Mouse (Mus musculus) midbrain, postnatal 0 days (tissue): ENCODE data around the gene Chpt1. TPM values are rescaled to one million over a fixed set of nuclear protein-coding genes. Genes with fewer than 3 reads are reported as not detected.

Experiments used
- ATAC-seq: fragments of 200-750 bp; cut with Nextera tagmentation; 2 replicates; pipeline ENCODE4 v1.8.0; 2017; ENCODE audit warnings: moderate number of reproducible peaks, mild to moderate bottlenecking, moderate TSS enrichment, moderate library complexity; ENCODE audit not compliant: low FRiP score
- DNase-seq: peaks from one replicate; pipeline ENCODE4 v3.0.0-alpha.2; 2015; ENCODE audit warnings: low spot score
- H3K27ac ChIP-seq: fragments of 300-500 bp; sonication (generic); 2 replicates; pipeline ENCODE4 v1.5.1; 2014; ENCODE audit warnings: low read depth, mild to moderate bottlenecking, low read length, mixed read lengths
- H3K27me3 ChIP-seq: fragments of 300-500 bp; sonication (generic); 2 replicates; pipeline ENCODE4 v1.6.1; 2014; ENCODE audit warnings: low read length, control low read depth, mixed read lengths; ENCODE audit not compliant: insufficient read depth
- H3K36me3 ChIP-seq: fragments of 300-500 bp; sonication (generic); 2 replicates; pipeline ENCODE4 v1.6.1; 2014; ENCODE audit warnings: low read length, control low read depth, mixed read lengths; ENCODE audit not compliant: insufficient read depth
- H3K4me1 ChIP-seq: fragments of 300-500 bp; sonication (generic); 2 replicates; pipeline ENCODE4 v1.6.1; 2014; ENCODE audit warnings: mild to moderate bottlenecking, control low read depth, antibody characterized with exemption, low read length, mixed read lengths; ENCODE audit not compliant: insufficient read depth
- H3K4me2 ChIP-seq: fragments of 300-500 bp; sonication (generic); 2 replicates; pipeline ENCODE4 v1.6.1; 2014; ENCODE audit warnings: low read depth, mild to moderate bottlenecking, low read length, mixed read lengths; ENCODE audit not compliant: poor library complexity, severe bottlenecking
- H3K4me3 ChIP-seq: fragments of 300-500 bp; sonication (generic); 2 replicates; pipeline ENCODE4 v1.5.1; 2014; ENCODE audit warnings: low read depth, mild to moderate bottlenecking, low read length, moderate library complexity
- H3K9ac ChIP-seq: fragments of 300-500 bp; sonication (generic); replicated peaks from 2 replicates; pipeline ENCODE4 v1.6.1; 2014; ENCODE audit warnings: mild to moderate bottlenecking, low read length, moderate library complexity, mixed read lengths; ENCODE audit not compliant: poor library complexity, severe bottlenecking
- H3K9me3 ChIP-seq: fragments of 300-500 bp; sonication (generic); 2 replicates; pipeline ENCODE4 v1.6.1; 2016; ENCODE audit warnings: low read length, control low read depth
- CTCF ChIP-seq: IDR thresholded peaks from 2 replicates; pipeline ENCODE4 v1.5.1; 2016; ENCODE audit warnings: antibody characterized with exemption, mild to moderate bottlenecking
- WGBS: fragments of 180-500 bp; shearing (Covaris S2); extraction: QIAGEN DNeasy Blood & Tissue Kit; methylation state at CpG from one replicate; pipeline ENCODE4 v1.1.7; 2014; 5-methylcytosine and 5-hydroxymethylcytosine counted together
- polyA plus RNA-seq: library from polyadenylated mRNA; unstranded; fragments of >200 nt; fragmentation: Nextera tagmentation; extraction: Ambion mirVana; gene quantifications from 2 replicates; pipeline ENCODE4 v1.2.1, GENCODE M21; 2015
- total RNA-seq: library from RNA; depleted of rRNA; stranded (reverse); fragments of >200 nt; gene quantifications from 2 replicates; pipeline ENCODE4 v1.2.3, GENCODE M21; 2014

Chpt1 gene
- total and polyA plus RNA-seq, 2 experiments from 2014 or later: 26.9 to 27.2 TPM

DNA sequence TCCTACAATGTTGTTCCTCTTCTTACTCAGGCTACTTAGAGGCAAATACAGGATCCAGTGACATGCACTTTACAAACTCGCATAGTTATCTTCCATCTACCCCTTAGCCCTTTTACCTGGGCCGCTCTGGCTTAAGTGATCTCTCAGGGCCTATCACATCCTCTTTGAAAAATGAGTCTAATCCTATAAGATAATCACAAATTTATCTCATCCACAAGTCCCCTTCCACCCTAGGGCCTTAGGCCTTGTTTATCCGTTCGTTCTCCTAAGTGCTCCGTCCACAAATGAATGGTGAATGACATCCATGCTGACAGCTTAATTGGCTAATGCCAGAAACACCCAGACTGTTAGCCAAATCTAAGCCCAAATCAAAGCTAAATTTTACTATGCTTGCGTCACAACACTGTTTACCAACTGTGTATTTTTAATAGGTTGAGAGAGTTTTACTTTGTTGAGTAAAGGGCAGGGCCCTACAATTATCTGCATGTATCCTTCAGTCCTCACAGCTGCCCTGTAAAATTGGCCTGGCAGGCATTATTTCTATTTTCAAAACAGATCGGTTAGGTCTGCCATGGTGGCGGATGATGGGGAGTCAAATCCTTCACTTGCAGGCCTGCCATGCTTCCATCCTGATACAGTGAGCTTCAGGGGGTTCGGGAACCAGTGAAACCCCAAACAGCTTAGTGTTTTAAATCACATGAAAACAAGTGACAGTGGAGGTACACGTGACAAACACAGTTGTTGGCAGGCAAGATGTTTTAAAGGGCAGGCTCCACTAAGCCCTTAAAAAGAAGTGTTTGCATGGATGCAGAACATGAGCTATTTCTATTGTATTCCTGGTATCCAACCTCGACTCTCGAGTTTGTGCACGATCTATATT lies 1.7 kb downstream of the Chpt1 start:
- DNase-seq: peak; percentile 34
- H3K9ac ChIP-seq: 0 out of 2 replicates have a peak overlapping the region, but pooled peaks have one; percentile 19
- peak overlapping the region; percentile 80 for H3K4me3 ChIP-seq
- no peaks in the 10 kb centered on the region for H3K9me3 ChIP-seq
- WGBS: 38% methylated on average over 13 of the region's 13 CpGs
- H3K27me3 ChIP-seq: no peaks in the 10 kb centered on the region
- peaks cover 8% of the 10 kb centered on the region; the same call in 1 of the 2 replicates for H3K4me1 ChIP-seq
- peak overlapping the region; percentile 84 for H3K4me2 ChIP-seq
- no peak overlapping the region for H3K27ac ChIP-seq
- H3K36me3 ChIP-seq: no peaks in the 10 kb centered on the region
- ATAC-seq: no peak
- TF ChIP-seq CTCF: no peak

- Histone ChIP-seq H3K9me3 (no peaks in the 10 kb centered on the region), H3K9ac (no peak overlapping the region), H3K4me2 (no peak overlapping the region), H3K27me3 (no peaks in the 10 kb centered on the region), H3K4me1 (peaks cover 8% of the 10 kb centered on the region; the same call in 1 of the 2 replicates), H3K36me3 (no peaks in the 10 kb centered on the region), H3K4me3 (no peak overlapping the region), H3K27ac (no peak overlapping the region)
- no peak for ATAC-seq
- no peak for DNase-seq
- TF ChIP-seq CTCF: no peak
- 84% methylated on average over 10 of the region's 10 CpGs for WGBS
Measured at GRCm38 (mm10) chr10:88501370-88501769, 2.5 kb downstream of the Chpt1 start.

DNA sequence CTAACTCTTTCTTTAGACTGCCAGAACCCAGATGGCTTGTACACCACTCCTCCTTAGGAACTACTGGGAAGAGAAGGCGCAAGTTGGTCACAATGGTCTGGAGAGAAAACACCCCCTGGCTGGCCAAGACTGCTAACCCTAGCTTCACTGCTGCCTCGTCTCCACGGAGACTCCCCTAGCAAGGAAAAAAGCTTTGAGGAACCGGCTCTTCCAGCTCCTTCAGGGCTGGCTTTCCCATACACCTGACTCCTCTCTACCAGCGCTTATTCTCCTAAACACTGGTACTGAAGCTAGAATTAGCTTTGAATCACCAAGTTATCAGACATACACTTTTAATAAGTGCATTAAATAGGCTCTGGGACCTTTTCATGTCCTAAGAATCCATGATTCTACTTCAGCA lies 3.9 kb downstream of the Chpt1 start:
- Histone ChIP-seq H3K9ac (no peak overlapping the region), H3K4me1 (peaks cover 8% of the 10 kb centered on the region; the same call in 1 of the 2 replicates), H3K27me3 (no peaks in the 10 kb centered on the region), H3K4me2 (no peak overlapping the region), H3K27ac (no peak overlapping the region), H3K36me3 (no peaks in the 10 kb centered on the region), H3K4me3 (no peak overlapping the region), H3K9me3 (no peaks in the 10 kb centered on the region)
- no peak for TF ChIP-seq CTCF
- WGBS: 59% methylated on average over 5 of the region's 5 CpGs
- ATAC-seq: no peak
- no peak for DNase-seq

DNA sequence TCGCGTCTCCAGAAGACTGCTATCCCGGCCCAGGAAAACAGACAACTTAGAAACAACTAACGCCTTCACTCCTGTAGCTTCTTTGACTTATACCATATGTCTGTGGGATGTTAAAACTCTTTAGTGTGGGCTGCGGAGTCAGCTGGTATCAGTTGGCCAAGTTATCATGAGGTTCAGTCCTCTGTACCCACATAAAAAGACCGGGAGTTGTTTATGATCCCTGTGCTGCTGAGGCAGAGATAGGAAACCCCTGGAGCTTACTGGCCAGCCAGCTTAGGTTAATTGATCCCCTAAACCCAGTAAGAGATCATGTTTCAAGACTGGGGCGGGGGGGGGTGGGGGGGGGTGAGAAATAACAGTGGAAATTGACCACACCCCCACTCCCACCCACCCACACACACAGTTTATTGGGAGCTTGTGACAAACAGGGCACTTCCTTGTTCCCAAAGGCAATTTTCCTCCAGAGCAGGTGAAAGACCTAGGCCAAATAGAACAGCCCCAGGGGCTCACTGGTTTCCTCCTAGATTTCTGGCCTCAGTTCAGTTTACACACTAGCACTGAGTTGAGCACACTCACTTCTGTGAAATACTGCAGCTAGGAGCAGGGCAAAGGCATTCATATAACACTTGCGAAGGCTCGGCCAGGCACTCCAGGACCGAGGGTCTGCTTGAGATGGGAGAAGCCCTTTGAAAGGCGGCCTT lies 6.9 kb downstream of the Chpt1 start:
- no peak overlapping the region for H3K9ac ChIP-seq
- no peak overlapping the region for H3K27ac ChIP-seq
- H3K36me3 ChIP-seq: no peaks in the 10 kb centered on the region
- WGBS: 82% methylated on average over 11 of the region's 11 CpGs
- H3K4me2 ChIP-seq: no peak overlapping the region
- no peak for TF ChIP-seq CTCF
- no peaks in the 10 kb centered on the region for H3K27me3 ChIP-seq
- DNase-seq (no peak), ATAC-seq (no peak)
- peaks cover 2% of the 10 kb centered on the region; the same call in 1 of the 2 replicates for H3K4me1 ChIP-seq
- H3K4me3 ChIP-seq: no peak overlapping the region
- no peaks in the 10 kb centered on the region for H3K9me3 ChIP-seq

DNA sequence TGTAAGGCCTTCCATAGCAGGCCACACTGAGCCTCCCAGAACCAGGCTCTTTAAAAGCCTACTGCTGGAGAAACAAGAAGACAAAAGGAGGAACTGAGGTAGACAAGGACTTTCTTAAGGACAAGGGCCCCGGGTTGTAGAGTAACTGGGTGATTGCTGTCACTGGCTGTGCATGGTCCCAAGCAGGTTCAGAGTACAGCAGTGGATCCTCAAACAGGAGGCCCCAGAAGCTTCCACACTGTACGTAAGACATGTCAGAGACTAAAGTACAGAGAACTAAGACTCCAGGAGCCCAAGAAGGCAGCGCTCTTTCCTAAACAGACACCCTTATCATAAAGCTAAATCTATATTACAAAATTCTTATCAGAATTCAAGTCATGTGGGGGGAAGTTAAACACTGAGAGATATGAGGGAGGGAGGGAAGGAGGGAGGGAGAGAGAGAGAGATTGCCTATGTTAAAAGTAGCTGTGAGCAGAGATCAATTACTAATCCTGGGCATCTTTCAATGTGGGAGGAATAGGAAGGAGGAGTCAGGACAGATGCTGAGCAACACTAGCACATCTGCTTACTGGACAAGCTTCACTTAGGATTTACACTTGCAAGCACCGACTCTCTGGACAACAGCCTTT lies 8.8 kb downstream of the Chpt1 start:
- no peaks in the 10 kb centered on the region for H3K27me3 ChIP-seq
- no peaks in the 10 kb centered on the region for H3K4me1 ChIP-seq
- DNase-seq (no peak), ATAC-seq (no peak)
- H3K4me2 ChIP-seq: no peak overlapping the region
- H3K27ac ChIP-seq: no peak overlapping the region
- H3K4me3 ChIP-seq: no peak overlapping the region
- H3K9me3 ChIP-seq: no peaks in the 10 kb centered on the region
- H3K36me3 ChIP-seq: no peaks in the 10 kb centered on the region
- 77% methylated on average over 4 of the region's 4 CpGs for WGBS
- H3K9ac ChIP-seq: no peak overlapping the region
- no peak for TF ChIP-seq CTCF
